Mouse (Mus musculus) lung, postnatal 25 days (tissue): Measurements from ENCODE around the gene Sprr2j-ps.

Experiments
- DNase-seq: peaks from one replicate; pipeline ENCODE4 v3.0.0; 2022; ENCODE audit warnings: low spot score

The Sprr2j-ps gene

GRCm38 (mm10) chr3:92417782-92418181 is at the start of gene Sprr2j-ps:
Gene Sprr2j-ps (plus strand): TSS chr3:92418082.
- no peak for DNase-seq

GRCm38 (mm10) chr3:92373613-92374012 is 44.3 kb upstream of the Sprr2j-ps start:
- DNase-seq = no peak

GRCm38 (mm10) chr3:92385385-92385784 is 32.5 kb upstream of the Sprr2j-ps start, which contains the start of gene Sprr2h:
Gene Sprr2h (plus strand): TSS chr3:92385685.
- no peak for DNase-seq

DNA sequence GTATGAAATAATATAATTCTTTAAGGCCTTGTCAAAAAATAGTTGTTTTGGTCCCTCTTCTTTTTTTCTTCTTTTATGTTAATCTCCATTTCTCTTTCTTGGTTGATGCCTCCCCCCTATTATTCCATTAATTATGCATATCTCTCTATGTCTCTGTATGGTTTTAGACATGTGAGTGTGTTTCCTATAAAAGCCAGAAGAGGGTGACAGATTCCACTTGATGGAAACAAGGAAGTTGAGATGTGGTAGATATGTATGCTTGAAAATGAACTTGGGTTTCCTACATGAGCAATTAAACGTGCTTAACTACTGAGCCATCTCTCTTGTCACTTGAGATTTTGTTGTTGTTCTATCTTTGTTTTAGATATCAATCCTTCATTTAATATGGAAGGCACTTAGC is 23.6 kb upstream of the Sprr2j-ps start:
- DNase-seq = no peak

DNA sequence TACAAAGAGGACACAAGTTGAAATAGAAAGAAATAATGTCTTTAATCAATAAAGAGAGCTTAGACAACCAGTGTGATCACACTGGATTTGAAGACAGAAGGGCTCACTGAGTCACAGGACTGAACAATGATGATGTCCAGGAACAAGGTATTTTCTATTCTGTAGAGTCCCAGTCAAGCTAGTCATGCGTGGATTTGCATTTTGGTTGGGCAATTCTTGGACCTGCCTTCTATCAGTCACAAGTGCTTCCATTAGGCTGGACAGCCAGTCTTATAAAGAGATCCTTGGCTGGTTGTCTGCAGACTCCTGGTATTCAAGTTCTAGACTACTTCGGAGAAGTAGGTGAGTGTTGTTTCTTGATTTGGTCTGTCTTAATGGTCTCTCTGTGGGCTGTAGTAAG is 10.2 kb upstream of the Sprr2j-ps start, which contains the start of gene Sprr2i:
Sprr2i (plus strand) TSS at position 301 of the 400 bp plus-strand sequence.
- no peak for DNase-seq

- DNase-seq = no peak
Measured at GRCm38 (mm10) chr3:92429323-92429722, 11.4 kb downstream of the Sprr2j-ps start, which contains the start of gene Gm9774. Gene Gm9774 (minus strand): TSS chr3:92429423.

- no peak for DNase-seq
Measured at GRCm38 (mm10) chr3:92432282-92432681, 14.4 kb downstream of the Sprr2j-ps start, which contains the start of gene Sprr2k. Gene Sprr2k (plus strand): TSS chr3:92432582.

DNA sequence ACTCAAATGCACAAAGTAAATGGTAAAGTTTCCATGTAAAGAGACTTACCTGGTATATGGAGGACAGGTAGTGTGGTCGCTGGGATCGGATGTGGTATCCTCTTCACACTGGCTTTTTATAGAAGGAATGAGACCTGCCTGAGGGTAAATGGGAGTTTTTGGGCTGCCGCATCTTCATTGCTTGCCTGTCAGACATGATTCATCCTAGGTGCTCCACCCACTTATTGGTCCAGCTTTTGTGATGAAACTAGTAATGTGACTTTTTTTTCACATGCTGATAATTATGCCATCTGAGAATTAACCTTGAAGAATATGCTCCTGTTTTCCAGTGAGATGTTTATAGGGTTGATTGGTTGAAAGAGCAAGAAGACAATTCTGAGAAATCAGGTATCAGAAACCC is 20.8 kb downstream of the Sprr2j-ps start, which contains the start of gene Sprr1b:
Sprr1b (minus strand) TSS at position 101 of the 400 bp plus-strand sequence.
- no peak for DNase-seq

DNA sequence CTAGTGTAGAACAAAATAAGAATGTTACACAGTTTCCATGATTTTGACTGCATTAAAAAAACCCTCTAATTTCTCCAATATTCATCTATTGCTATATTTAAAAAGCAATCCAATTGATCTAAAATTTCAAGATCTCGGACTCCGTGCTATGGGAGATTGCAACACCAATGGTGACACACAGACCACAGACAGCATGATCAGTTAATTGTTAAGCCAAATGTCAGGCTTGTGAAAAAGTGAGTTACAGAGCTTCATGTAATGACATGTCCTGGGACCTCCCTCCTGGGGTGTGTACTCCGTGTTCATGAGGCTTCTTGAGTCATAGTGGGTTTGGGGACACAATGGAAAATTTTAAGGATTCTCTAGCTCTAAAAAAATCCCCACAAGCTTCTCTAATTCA is 22.3 kb downstream of the Sprr2j-ps start:
- no peak for DNase-seq

DNA sequence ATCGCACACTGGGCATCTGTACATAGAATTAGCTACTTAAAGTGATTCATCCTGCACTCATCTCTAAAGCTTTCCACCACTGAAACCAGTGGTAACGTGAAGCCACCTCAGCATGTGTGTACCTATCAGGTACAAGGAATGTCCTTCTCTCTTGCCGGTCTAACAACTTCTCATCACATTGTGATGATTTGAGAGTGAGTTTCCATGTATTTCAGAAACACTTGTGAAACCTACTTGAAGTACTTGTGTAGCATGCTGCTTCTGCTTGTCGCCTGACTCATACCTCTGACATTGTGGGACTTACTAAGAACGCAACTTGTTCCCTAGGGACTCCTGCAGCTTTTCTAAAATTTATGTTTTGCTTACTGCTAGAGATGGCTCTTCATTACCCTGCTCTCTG is 37.3 kb downstream of the Sprr2j-ps start:
- no peak for DNase-seq

- no peak for DNase-seq
Measured at GRCm38 (mm10) chr3:92458620-92459019, 40.7 kb downstream of the Sprr2j-ps start, which contains the start of gene Sprr3. Gene Sprr3 (minus strand): TSS chr3:92458720.

- DNase-seq = no peak
Measured at GRCm38 (mm10) chr3:92466576-92466975, 48.7 kb downstream of the Sprr2j-ps start.

DNA sequence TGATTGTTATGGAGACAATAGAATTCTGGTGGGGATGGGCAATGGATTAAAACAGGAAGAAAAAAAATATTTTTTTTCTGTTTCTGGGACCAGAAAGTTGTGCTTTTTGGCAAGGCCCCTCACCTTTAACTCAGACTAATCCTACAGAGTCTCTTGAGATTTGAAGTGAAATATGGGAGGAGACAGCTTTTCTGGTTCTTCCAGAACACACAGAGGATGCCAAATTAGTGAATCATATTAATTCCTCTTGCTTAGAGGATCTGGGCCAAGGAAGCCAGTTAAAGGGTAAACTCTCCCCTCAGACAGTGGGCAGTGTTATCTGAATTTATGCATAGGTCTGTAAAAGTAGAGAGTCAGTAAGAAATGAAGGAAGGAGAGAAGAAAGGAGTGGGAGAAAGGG is 49.5 kb downstream of the Sprr2j-ps start:
- DNase-seq = no peak
